Mouse (Mus musculus): ENCODE measurements around the gene Cyth1. TPM values are rescaled to one million over a fixed set of nuclear protein-coding genes. Genes with fewer than 3 reads are reported as not detected.

Gene Cyth1
- polyA plus RNA-seq, 1 experiment: 16.1 TPM

Other genes with a start within 250 kb of the Cyth1 start
- 0.16 TPM for gene Dnah17, start 118.0 kb downstream of the Cyth1 start, polyA plus RNA-seq (2012; fragmentation: generic; extraction: Trizol)
- 19.5 TPM for gene Usp36, start 41.7 kb upstream of the Cyth1 start, polyA plus RNA-seq (2012; fragmentation: generic; extraction: Trizol)
- gene Cep295nl, start 93.9 kb upstream of the Cyth1 start, polyA plus RNA-seq (2012; fragmentation: generic; extraction: Trizol): 0.60 TPM
- 321 TPM for gene Timp2, start 107.1 kb upstream of the Cyth1 start, polyA plus RNA-seq (2012; fragmentation: generic; extraction: Trizol)
- gene Lgals3bp, start 153.5 kb upstream of the Cyth1 start, polyA plus RNA-seq (2012; fragmentation: generic; extraction: Trizol): 16.4 TPM
- 33.7 TPM for gene Cant1, start 170.5 kb upstream of the Cyth1 start, polyA plus RNA-seq (2012; fragmentation: generic; extraction: Trizol)
- gene C1qtnf1, start 179.6 kb upstream of the Cyth1 start, polyA plus RNA-seq (2012; fragmentation: generic; extraction: Trizol): 9.8 TPM
- 5.1 TPM for gene Engase, start 228.2 kb upstream of the Cyth1 start, polyA plus RNA-seq (2012; fragmentation: generic; extraction: Trizol)

All from myocyte (in vitro differentiated cells).